Mouse (Mus musculus) forebrain, embryonic 16.5 days (tissue): ENCODE measurements around the gene Kcnj13. TPM values are rescaled to one million over a fixed set of nuclear protein-coding genes. Genes with fewer than 3 reads are reported as not detected.

Experiments used
- ATAC-seq: fragments of 200-750 bp; cut with Nextera tagmentation; 2 replicates; pipeline ENCODE4 v1.8.0; 2017; ENCODE audit warnings: mild to moderate bottlenecking, moderate library complexity
- H3K27ac ChIP-seq: fragments of 300-500 bp; sonication (generic); 2 replicates; pipeline ENCODE4 v1.5.1; 2014; ENCODE audit warnings: low read length, control low read depth
- H3K27me3 ChIP-seq: fragments of 300-500 bp; sonication (generic); replicated peaks from 2 replicates; pipeline ENCODE4 v1.6.1; 2014; ENCODE audit warnings: low read length; ENCODE audit not compliant: control insufficient read depth, insufficient read depth
- H3K36me3 ChIP-seq: fragments of 300-500 bp; sonication (generic); 2 replicates; pipeline ENCODE4 v1.6.1; 2014; ENCODE audit not compliant: control insufficient read depth, insufficient read depth
- H3K4me1 ChIP-seq: fragments of 300-500 bp; sonication (generic); replicated peaks from 2 replicates; pipeline ENCODE4 v1.6.1; 2014; ENCODE audit warnings: low read length; ENCODE audit not compliant: control insufficient read depth, insufficient read depth
- H3K4me2 ChIP-seq: fragments of 300-500 bp; sonication (generic); 2 replicates; pipeline ENCODE4 v1.6.1; 2014; ENCODE audit warnings: mild to moderate bottlenecking, low read length, control low read depth
- H3K4me3 ChIP-seq: fragments of 300-500 bp; sonication (generic); replicated peaks from 2 replicates; pipeline ENCODE4 v1.5.1; 2014; ENCODE audit warnings: mild to moderate bottlenecking, low read length, control low read depth
- H3K9ac ChIP-seq: fragments of 300-500 bp; sonication (generic); replicated peaks from 2 replicates; pipeline ENCODE4 v1.6.1; 2014; ENCODE audit warnings: low read depth, low read length, control low read depth
- H3K9me3 ChIP-seq: fragments of 300-500 bp; sonication (generic); 2 replicates; pipeline ENCODE4 v1.6.1; 2016; ENCODE audit warnings: low read length; ENCODE audit not compliant: control insufficient read depth
- WGBS: fragments of 180-500 bp; shearing (Covaris S2); extraction: QIAGEN DNeasy Blood & Tissue Kit; methylation state at CpG from one replicate; pipeline ENCODE4 v1.1.7; 2014; 5-methylcytosine and 5-hydroxymethylcytosine counted together
- polyA plus RNA-seq: library from polyadenylated mRNA; unstranded; fragments of >200 nt; fragmentation: Nextera tagmentation; extraction: Ambion mirVana; gene quantifications from 2 replicates; pipeline ENCODE4 v1.2.1, GENCODE M21; 2015

The Kcnj13 gene
- 6.4 and 7.1 TPM in 2 replicates for polyA plus RNA-seq

- WGBS = 5% methylated on average over 6 of the region's 6 CpGs
Observed at GRCm38 (mm10) chr1:87394594-87394993, at the start of gene Kcnj13. Kcnj13 (minus strand) TSS chr1:87394729.

GRCm38 (mm10) chr1:87436583-87436982 is 42.1 kb upstream of the Kcnj13 start:
- Histone ChIP-seq H3K9me3 (no peaks in the 10 kb centered on the region), H3K36me3 (peaks cover 30% of the 10 kb centered on the region), H3K4me3 (no peak overlapping the region), H3K9ac (no peak overlapping the region), H3K4me1 (no peaks in the 10 kb centered on the region), H3K27me3 (no peaks in the 10 kb centered on the region), H3K4me2 (no peak overlapping the region), H3K27ac (no peak overlapping the region)
- ATAC-seq = no peak
- 74% methylated on average over 6 of the region's 6 CpGs for WGBS

More at GRCm38 (mm10) chr1:87394594-87394993, at the start of gene Kcnj13:
- H3K4me1 ChIP-seq = no peaks in the 10 kb centered on the region
- no peak within 1 kb of the TSS for H3K27ac ChIP-seq
- no peaks in the 10 kb centered on the region for H3K9me3 ChIP-seq
- no peak within 1 kb of the TSS for H3K9ac ChIP-seq
- no peak within 1 kb of the TSS for H3K4me3 ChIP-seq
- H3K36me3 ChIP-seq = peaks cover 2% of the 10 kb centered on the region
- H3K27me3 ChIP-seq = no peaks in the 10 kb centered on the region
- no peak for ATAC-seq
- H3K4me2 ChIP-seq = no peak within 1 kb of the TSS

GRCm38 (mm10) chr1:87435125-87435524 is 40.6 kb upstream of the Kcnj13 start:
- Histone ChIP-seq H3K9ac (no peak overlapping the region), H3K27me3 (no peaks in the 10 kb centered on the region), H3K27ac (no peak overlapping the region), H3K36me3 (peaks cover 21% of the 10 kb centered on the region), H3K4me1 (no peaks in the 10 kb centered on the region), H3K9me3 (no peaks in the 10 kb centered on the region), H3K4me2 (no peak overlapping the region), H3K4me3 (no peak overlapping the region)
- WGBS = 93% methylated on average over 2 of the region's 2 CpGs
- no peak for ATAC-seq

GRCm38 (mm10) chr1:87418733-87419132 is 24.2 kb upstream of the Kcnj13 start:
- Histone ChIP-seq H3K27me3 (no peaks in the 10 kb centered on the region), H3K9me3 (no peaks in the 10 kb centered on the region), H3K4me3 (no peak overlapping the region), H3K4me2 (no peak overlapping the region), H3K9ac (no peak overlapping the region), H3K36me3 (peaks cover 25% of the 10 kb centered on the region), H3K4me1 (no peaks in the 10 kb centered on the region), H3K27ac (no peak overlapping the region)
- 88% methylated on average over 4 of the region's 4 CpGs for WGBS
- ATAC-seq = no peak

- H3K4me2 ChIP-seq = no peak overlapping the region
- no peaks in the 10 kb centered on the region for H3K27me3 ChIP-seq
- no peak overlapping the region for H3K4me3 ChIP-seq
- H3K36me3 ChIP-seq = peaks cover 42% of the 10 kb centered on the region
- 83% methylated on average over 4 of the region's 4 CpGs for WGBS
- no peaks in the 10 kb centered on the region for H3K4me1 ChIP-seq
- H3K9ac ChIP-seq = no peak overlapping the region
- no peaks in the 10 kb centered on the region for H3K9me3 ChIP-seq
- H3K27ac ChIP-seq = no peak overlapping the region
- no peak for ATAC-seq
Observed at GRCm38 (mm10) chr1:87409380-87409779, 14.9 kb upstream of the Kcnj13 start.

- H3K36me3 ChIP-seq = peaks cover 29% of the 10 kb centered on the region
- no peak overlapping the region for H3K4me2 ChIP-seq
- no peak overlapping the region for H3K4me3 ChIP-seq
- no peak for ATAC-seq
- no peaks in the 10 kb centered on the region for H3K9me3 ChIP-seq
- H3K9ac ChIP-seq = no peak overlapping the region
- no peaks in the 10 kb centered on the region for H3K27me3 ChIP-seq
- no peaks in the 10 kb centered on the region for H3K4me1 ChIP-seq
- no peak overlapping the region for H3K27ac ChIP-seq
Observed at GRCm38 (mm10) chr1:87406012-87406411, 11.5 kb upstream of the Kcnj13 start.

- Histone ChIP-seq H3K9me3 (no peaks in the 10 kb centered on the region), H3K9ac (no peak overlapping the region), H3K4me1 (no peaks in the 10 kb centered on the region), H3K27ac (no peak overlapping the region), H3K4me3 (no peak overlapping the region), H3K27me3 (no peaks in the 10 kb centered on the region), H3K36me3 (peaks cover 27% of the 10 kb centered on the region), H3K4me2 (no peak overlapping the region)
- 88% methylated on average over 1 of the region's 1 CpGs for WGBS
- ATAC-seq = no peak
Observed at GRCm38 (mm10) chr1:87404710-87405109, 10.2 kb upstream of the Kcnj13 start.

- no peak overlapping the region for H3K27ac ChIP-seq
- H3K27me3 ChIP-seq = no peaks in the 10 kb centered on the region
- H3K4me3 ChIP-seq = no peak overlapping the region
- WGBS = 79% methylated on average over 7 of the region's 7 CpGs
- peaks cover 2% of the 10 kb centered on the region; the same call in 1 of the 2 replicates for H3K36me3 ChIP-seq
- H3K9ac ChIP-seq = no peak overlapping the region
- no peaks in the 10 kb centered on the region for H3K9me3 ChIP-seq
- H3K4me2 ChIP-seq = no peak overlapping the region
- ATAC-seq = no peak
- H3K4me1 ChIP-seq = no peaks in the 10 kb centered on the region
Observed at GRCm38 (mm10) chr1:87396923-87397586, 2.5 kb upstream of the Kcnj13 start.

- H3K4me1 ChIP-seq = no peaks in the 10 kb centered on the region
- no peak for ATAC-seq
- H3K4me2 ChIP-seq = no peak overlapping the region
- no peaks in the 10 kb centered on the region for H3K9me3 ChIP-seq
- 77% methylated on average over 3 of the region's 3 CpGs for WGBS
- H3K4me3 ChIP-seq = no peak overlapping the region
- H3K27me3 ChIP-seq = no peaks in the 10 kb centered on the region
- H3K36me3 ChIP-seq = peaks cover 5% of the 10 kb centered on the region
- no peak overlapping the region for H3K9ac ChIP-seq
- H3K27ac ChIP-seq = no peak overlapping the region
Observed at GRCm38 (mm10) chr1:87393444-87394195, 909 bp downstream of the Kcnj13 start.
